Mouse (Mus musculus) testis, postnatal 10 days (tissue): ENCODE measurements around the gene Gm9970.
"Not testable (repeated sequence)": the region's sequence is repeated elsewhere in the genome, so short reads cannot be mapped to it uniquely, and the experiment has no call there.

Source experiments
- DNase-seq: peaks from one replicate; pipeline ENCODE4 v3.0.0; 2021; ENCODE audit warnings: low spot score

The Gm9970 gene

GRCm38 (mm10) chr5:31222696-31223095 is 18.3 kb downstream of the Gm9970 start:
- DNase-seq = no peak

- no peak for DNase-seq
These were observed 19.6 kb downstream of the Gm9970 start for GRCm38 (mm10) chr5:31221304-31221945.

- peak; percentile 100 for DNase-seq
These were observed 20.4 kb downstream of the Gm9970 start, which contains the start of gene Ppm1g for GRCm38 (mm10) chr5:31220448-31221303. TSS of gene Ppm1g (minus strand) at chr5:31220687.

- DNase-seq = peak; percentile 77
These were observed 21.1 kb downstream of the Gm9970 start for GRCm38 (mm10) chr5:31219911-31220447.

GRCm38 (mm10) chr5:31219474-31219873 is 21.6 kb downstream of the Gm9970 start:
- DNase-seq = no peak

GRCm38 (mm10) chr5:31219070-31219469 is 22.0 kb downstream of the Gm9970 start:
- DNase-seq = peak; percentile 45

GRCm38 (mm10) chr5:31218294-31218693 is 22.7 kb downstream of the Gm9970 start:
- peak; percentile 39 for DNase-seq

- DNase-seq = not testable (repeated sequence)
These were observed 24.5 kb downstream of the Gm9970 start for GRCm38 (mm10) chr5:31216554-31216953.

GRCm38 (mm10) chr5:31204421-31204820 is 36.6 kb downstream of the Gm9970 start:
- no peak for DNase-seq

- DNase-seq = no peak
These were observed 37.2 kb downstream of the Gm9970 start for GRCm38 (mm10) chr5:31203866-31204265.

- no peak for DNase-seq
These were observed 38.1 kb downstream of the Gm9970 start for GRCm38 (mm10) chr5:31202933-31203332.

- DNase-seq = peak; percentile 90
These were observed 39.1 kb downstream of the Gm9970 start, which contains the start of gene Zfp513 for GRCm38 (mm10) chr5:31201742-31202590. TSS of gene Zfp513 (minus strand) at chr5:31202303.

- DNase-seq = no peak
These were observed 39.8 kb downstream of the Gm9970 start for GRCm38 (mm10) chr5:31201042-31201741.

GRCm38 (mm10) chr5:31200327-31200768 is 40.7 kb downstream of the Gm9970 start:
- peak; percentile 62 for DNase-seq

GRCm38 (mm10) chr5:31199893-31200292 is 41.1 kb downstream of the Gm9970 start:
- no peak for DNase-seq

GRCm38 (mm10) chr5:31199321-31199892 is 41.6 kb downstream of the Gm9970 start:
- DNase-seq = no peak

- DNase-seq = no peak
These were observed 42.3 kb downstream of the Gm9970 start for GRCm38 (mm10) chr5:31198616-31199320.

GRCm38 (mm10) chr5:31198170-31198569 is 42.9 kb downstream of the Gm9970 start:
- no peak for DNase-seq

- DNase-seq = no peak
These were observed 44.0 kb downstream of the Gm9970 start for GRCm38 (mm10) chr5:31197072-31197471.

GRCm38 (mm10) chr5:31196207-31196606 is 44.8 kb downstream of the Gm9970 start:
- no peak for DNase-seq
